Mouse (Mus musculus): ENCODE results near the gene Crym. TPM values are rescaled to one million over a fixed set of nuclear protein-coding genes. Genes with fewer than 3 reads are reported as not detected.

Gene Crym
- total RNA-seq, 2 experiments from 2014 or later, result 4.2 to 5.5 TPM

- DNase-seq, result no peak
Measured at GRCm38 (mm10) chr7:120163581-120164251, 38.2 kb downstream of the Crym start.

- no peak for DNase-seq
Measured at GRCm38 (mm10) chr7:120158121-120158613, 43.7 kb downstream of the Crym start.

GRCm38 (mm10) chr7:120157575-120158061 is 44.3 kb downstream of the Crym start:
- DNase-seq, result no peak

- DNase-seq, result no peak
Measured at GRCm38 (mm10) chr7:120156841-120157409, 45.0 kb downstream of the Crym start.

- DNase-seq, result no peak
Measured at GRCm38 (mm10) chr7:120150898-120151297, 51.0 kb downstream of the Crym start.

- DNase-seq, result no peak
Measured at GRCm38 (mm10) chr7:120150257-120150656, 51.7 kb downstream of the Crym start.

GRCm38 (mm10) chr7:120145191-120145590 is 56.7 kb downstream of the Crym start, which contains the start of gene Zp2:
TSS of gene Zp2 (minus strand) at chr7:120145291.
- no peak for DNase-seq

GRCm38 (mm10) chr7:120142743-120143142 is 59.2 kb downstream of the Crym start:
- no peak for DNase-seq

Other genes starting within 250 kb of the Crym start
- gene Dnah3, start 106.8 kb downstream of the Crym start, total RNA-seq (2021), result under 1 TPM; 0.05 to 0.13 TPM
- 1 to 10 TPM; 7.4 TPM for gene Tmem159, start 99.8 kb downstream of the Crym start, total RNA-seq (2021)
- gene Zp2, start 56.8 kb downstream of the Crym start, total RNA-seq (2021), result under 1 TPM in 1 of 2 experiments, not detected in 1; 0.51 TPM
- gene Anks4b, start 28.3 kb downstream of the Crym start, total RNA-seq (2021), result under 1 TPM in 1 of 2 experiments, not detected in 1; 0.10 TPM
- gene Abca14, start 1.9 kb upstream of the Crym start, total RNA-seq (2021), result not detected
- not detected for gene Abca15, start 126.6 kb upstream of the Crym start, total RNA-seq (2021)
- not detected for gene Abca16, start 207.5 kb upstream of the Crym start, total RNA-seq (2021)

Data from gastrocnemius, postnatal 25 days (tissue).